Mouse (Mus musculus) neural tube, postnatal 0 days (tissue): ENCODE measurements around the gene Gm8024. TPM values are rescaled to one million over a fixed set of nuclear protein-coding genes. Genes with fewer than 3 reads are reported as not detected.

Experiments used
- polyA plus RNA-seq: library from polyadenylated mRNA; unstranded; fragments of >200 nt; fragmentation: Nextera tagmentation; extraction: Ambion mirVana; gene quantifications from 2 replicates; pipeline ENCODE4 v1.2.1, GENCODE M21; 2015

Gene Gm8024
- 0.18 TPM in 1 of 2 replicates, not detected in the other for polyA plus RNA-seq

DNA sequence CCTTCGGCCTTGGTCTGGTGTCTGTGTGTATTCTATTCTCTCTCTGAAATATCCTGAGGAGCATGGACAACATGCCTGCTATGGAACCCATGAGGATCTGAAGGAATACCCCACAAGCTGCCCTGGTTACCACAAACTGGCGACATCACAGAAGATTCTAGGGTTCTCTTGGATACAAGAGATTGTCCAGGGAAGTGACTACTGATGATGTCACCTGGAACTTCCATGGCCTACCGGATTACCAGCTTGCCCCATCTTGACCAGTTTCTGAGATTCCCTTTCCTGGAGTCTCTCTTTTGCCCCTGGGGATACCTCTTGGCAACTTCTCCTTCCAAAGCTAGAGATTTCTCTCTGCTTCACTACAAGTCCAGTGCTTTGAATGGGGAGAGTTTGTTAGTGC lies at the start of gene Gm8024:
Gm8024 (minus strand) TSS at position 101 of the 400 bp plus-strand sequence.

DNA sequence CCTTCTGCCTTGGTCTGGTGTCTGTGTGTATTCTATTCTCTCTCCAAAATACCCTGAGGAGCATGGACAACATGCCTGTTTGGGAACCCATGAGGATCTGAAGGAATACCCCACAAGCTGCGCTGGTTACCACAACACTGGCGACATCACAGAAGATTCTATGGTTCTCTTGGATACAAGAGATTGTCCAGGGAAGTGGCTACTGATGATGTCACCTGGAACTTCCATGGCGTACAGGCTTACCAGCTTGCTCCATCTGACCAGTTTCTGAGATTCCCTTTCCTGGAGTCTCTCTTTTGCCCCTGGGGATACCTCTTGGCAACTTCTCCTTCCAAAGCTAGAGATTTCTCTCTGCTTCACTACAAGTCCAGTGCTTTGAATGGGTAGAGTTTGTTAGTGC lies 21.8 kb downstream of the Gm8024 start, which contains the start of gene Gm8020:
Gm8020 (minus strand) TSS at position 101 of the 400 bp plus-strand sequence.

Other genes starting within 250 kb of the Gm8024 start
- not detected in 2 replicates for gene Gm9611, start 226.9 kb downstream of the Gm8024 start, polyA plus RNA-seq
- gene Gm7995, start 214.1 kb downstream of the Gm8024 start, polyA plus RNA-seq: not detected in 2 replicates
- not detected in 2 replicates for gene Gm8005, start 84.6 kb downstream of the Gm8024 start, polyA plus RNA-seq
- not detected in 2 replicates for gene Gm8011, start 60.4 kb downstream of the Gm8024 start, polyA plus RNA-seq
- gene Gm8020, start 21.9 kb downstream of the Gm8024 start, polyA plus RNA-seq: not detected in 2 replicates
- gene Gm17124, start 75.6 kb upstream of the Gm8024 start, polyA plus RNA-seq: not detected in 2 replicates
- not detected in 2 replicates for gene Gm3633, start 117.6 kb upstream of the Gm8024 start, polyA plus RNA-seq
- gene Gm10378, start 131.7 kb upstream of the Gm8024 start, polyA plus RNA-seq: not detected in 2 replicates
- gene Gm3015, start 244.5 kb upstream of the Gm8024 start, polyA plus RNA-seq: not detected in 2 replicates